Mouse (Mus musculus): ENCODE measurements at regions not wholly inside any gene's neighbourhood (a gene's known extent, or its start where the extent isn't known, plus 50 kb on each side); places are given as distances from the start of the nearest gene placed in this dataset.
A peak's percentile ranks its signal among the peaks of the same experiment; 100 is the strongest.

- no peak for ATAC-seq
- no peaks in the 10 kb centered on the region for H3K9me3 ChIP-seq
- no peak overlapping the region for H3K27ac ChIP-seq
- 64% methylated on average over 6 of the region's 6 CpGs for WGBS
- H3K9ac ChIP-seq, result no peak overlapping the region
- H3K36me3 ChIP-seq, result no peaks in the 10 kb centered on the region
- no peaks in the 10 kb centered on the region for H3K4me1 ChIP-seq (replicated peaks)
- no peaks in the 10 kb centered on the region for H3K27me3 ChIP-seq (replicated peaks)
- no peak overlapping the region for H3K4me2 ChIP-seq (replicated peaks)
- no peak overlapping the region for H3K4me3 ChIP-seq (replicated peaks)
Observed at GRCm38 (mm10) chr15:25278317-25279156, 135.0 kb downstream of the Basp1 start.

- Histone ChIP-seq H3K27me3 (replicated peaks) (no peaks in the 10 kb centered on the region), H3K9me3 (no peaks in the 10 kb centered on the region), H3K9ac (no peak overlapping the region), H3K4me1 (replicated peaks) (no peaks in the 10 kb centered on the region), H3K4me3 (replicated peaks) (no peak overlapping the region), H3K36me3 (no peaks in the 10 kb centered on the region), H3K27ac (no peak overlapping the region), H3K4me2 (replicated peaks) (no peak overlapping the region)
- no peak for ATAC-seq
- 84% methylated on average over 5 of the region's 5 CpGs for WGBS
Observed at GRCm38 (mm10) chr15:25276227-25276626, 137.3 kb downstream of the Basp1 start.

DNA sequence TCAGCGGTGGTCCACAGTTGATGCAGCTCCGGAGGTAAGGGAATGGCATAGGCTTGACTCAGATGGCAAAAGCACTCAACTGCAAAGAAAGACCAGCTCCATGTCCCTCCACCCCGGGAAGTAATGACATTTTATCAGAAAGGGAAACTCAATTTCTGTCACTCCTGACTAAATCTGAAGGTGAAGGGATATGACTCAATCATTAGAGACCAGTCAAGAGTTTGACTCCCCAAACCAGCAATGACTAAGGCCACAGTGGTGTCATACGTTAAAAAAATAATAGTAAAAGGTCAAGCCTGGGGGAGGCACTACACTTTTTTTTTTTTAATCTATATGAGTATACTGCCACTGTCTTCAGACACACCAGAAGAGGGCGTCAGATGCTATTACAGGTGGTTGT, 141.7 kb downstream of the Basp1 start:
- WGBS, result 89% methylated on average over 5 of the region's 5 CpGs
- no peak overlapping the region for H3K9ac ChIP-seq
- H3K27me3 ChIP-seq (replicated peaks), result no peaks in the 10 kb centered on the region
- H3K9me3 ChIP-seq, result no peaks in the 10 kb centered on the region
- no peak overlapping the region for H3K4me2 ChIP-seq (replicated peaks)
- H3K27ac ChIP-seq, result no peak overlapping the region
- no peaks in the 10 kb centered on the region for H3K4me1 ChIP-seq (replicated peaks)
- ATAC-seq, result no peak
- no peaks in the 10 kb centered on the region for H3K36me3 ChIP-seq
- no peak overlapping the region for H3K4me3 ChIP-seq (replicated peaks)

- H3K27me3 ChIP-seq (replicated peaks), result no peaks in the 10 kb centered on the region
- H3K9me3 ChIP-seq, result no peaks in the 10 kb centered on the region
- H3K9ac ChIP-seq, result no peak overlapping the region
- H3K27ac ChIP-seq, result no peak overlapping the region
- no peak overlapping the region for H3K4me2 ChIP-seq (replicated peaks)
- no peaks in the 10 kb centered on the region for H3K36me3 ChIP-seq
- H3K4me3 ChIP-seq (replicated peaks), result no peak overlapping the region
- H3K4me1 ChIP-seq (replicated peaks), result no peaks in the 10 kb centered on the region
- WGBS, result 64% methylated on average over 10 of the region's 10 CpGs
- ATAC-seq, result no peak
Observed at GRCm38 (mm10) chr15:25270349-25270748, 143.2 kb downstream of the Basp1 start.

DNA sequence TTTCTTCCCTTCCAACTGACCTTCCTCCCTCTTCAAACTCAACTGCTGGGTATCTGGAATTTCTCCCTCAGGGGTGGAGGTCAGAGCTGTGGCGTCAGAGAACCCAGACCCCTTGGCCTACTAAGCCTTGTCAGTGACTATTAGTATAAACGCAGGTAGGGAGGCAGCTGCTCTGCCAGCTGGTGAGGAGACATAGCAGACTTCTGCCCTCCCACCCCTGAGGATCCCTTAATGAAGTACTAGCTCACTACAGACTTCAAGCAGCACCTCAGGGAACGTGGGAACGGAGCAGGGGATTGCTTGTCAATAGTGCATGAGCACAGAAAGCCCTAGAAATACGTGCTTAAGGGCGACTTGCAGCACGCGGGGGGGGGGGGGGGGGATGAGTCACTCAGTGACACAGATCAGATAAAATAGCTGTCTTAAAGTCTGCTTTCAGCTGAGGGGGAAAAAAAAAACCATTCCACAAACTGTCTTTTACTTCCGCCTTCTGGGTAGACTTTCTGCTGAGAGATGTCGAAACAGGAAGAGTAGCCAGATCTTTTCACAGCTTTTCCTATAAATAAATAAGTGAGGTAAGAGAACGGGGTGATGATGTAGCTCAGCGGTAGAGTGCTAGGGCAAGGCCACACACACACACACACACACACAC, 144.1 kb downstream of the Basp1 start:
- no peaks in the 10 kb centered on the region for H3K36me3 ChIP-seq
- no peaks in the 10 kb centered on the region for H3K4me1 ChIP-seq (replicated peaks)
- H3K9ac ChIP-seq, result no peak overlapping the region
- H3K4me3 ChIP-seq (replicated peaks), result no peak overlapping the region
- no peaks in the 10 kb centered on the region for H3K27me3 ChIP-seq (replicated peaks)
- no peaks in the 10 kb centered on the region for H3K9me3 ChIP-seq
- WGBS, result 6% methylated on average over 12 of the region's 12 CpGs
- ATAC-seq, result peak; percentile 81
- H3K4me2 ChIP-seq (replicated peaks), result peak overlapping the region; percentile 14; the same call in 1 of the 2 replicates
- H3K27ac ChIP-seq, result no peak overlapping the region

GRCm38 (mm10) chr15:25268436-25268835, 145.1 kb downstream of the Basp1 start:
- ATAC-seq, result no peak
- Histone ChIP-seq H3K27ac (no peak overlapping the region), H3K4me3 (replicated peaks) (no peak overlapping the region), H3K4me1 (replicated peaks) (no peaks in the 10 kb centered on the region), H3K4me2 (replicated peaks) (no peak overlapping the region), H3K27me3 (replicated peaks) (no peaks in the 10 kb centered on the region), H3K36me3 (no peaks in the 10 kb centered on the region), H3K9me3 (no peaks in the 10 kb centered on the region), H3K9ac (no peak overlapping the region)
- 71% methylated on average over 2 of the region's 2 CpGs for WGBS

DNA sequence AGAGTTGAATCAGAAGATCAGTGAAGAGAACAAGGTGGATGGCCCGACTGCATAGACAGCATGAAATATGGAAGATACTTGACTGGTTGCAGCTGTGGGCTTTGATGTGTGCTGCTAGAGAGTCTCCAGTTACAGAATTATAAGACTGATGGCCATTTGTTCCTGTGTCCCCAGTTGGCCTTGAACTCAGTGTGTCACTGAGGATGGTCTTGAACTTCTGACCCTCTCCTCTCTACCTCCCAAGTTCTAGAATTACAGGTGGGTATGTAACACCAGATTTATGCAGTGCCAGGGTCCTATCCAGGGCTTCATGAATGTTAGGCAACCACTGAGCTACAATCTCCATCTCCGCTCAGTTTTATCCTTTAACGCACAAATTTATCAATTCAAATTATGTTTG, 146.1 kb downstream of the Basp1 start:
- no peak overlapping the region for H3K4me2 ChIP-seq (replicated peaks)
- H3K36me3 ChIP-seq, result no peaks in the 10 kb centered on the region
- no peaks in the 10 kb centered on the region for H3K9me3 ChIP-seq
- no peak overlapping the region for H3K27ac ChIP-seq
- no peak for ATAC-seq
- H3K4me1 ChIP-seq (replicated peaks), result no peaks in the 10 kb centered on the region
- no peak overlapping the region for H3K4me3 ChIP-seq (replicated peaks)
- 82% methylated on average over 3 of the region's 3 CpGs for WGBS
- H3K9ac ChIP-seq, result no peak overlapping the region
- H3K27me3 ChIP-seq (replicated peaks), result no peaks in the 10 kb centered on the region

DNA sequence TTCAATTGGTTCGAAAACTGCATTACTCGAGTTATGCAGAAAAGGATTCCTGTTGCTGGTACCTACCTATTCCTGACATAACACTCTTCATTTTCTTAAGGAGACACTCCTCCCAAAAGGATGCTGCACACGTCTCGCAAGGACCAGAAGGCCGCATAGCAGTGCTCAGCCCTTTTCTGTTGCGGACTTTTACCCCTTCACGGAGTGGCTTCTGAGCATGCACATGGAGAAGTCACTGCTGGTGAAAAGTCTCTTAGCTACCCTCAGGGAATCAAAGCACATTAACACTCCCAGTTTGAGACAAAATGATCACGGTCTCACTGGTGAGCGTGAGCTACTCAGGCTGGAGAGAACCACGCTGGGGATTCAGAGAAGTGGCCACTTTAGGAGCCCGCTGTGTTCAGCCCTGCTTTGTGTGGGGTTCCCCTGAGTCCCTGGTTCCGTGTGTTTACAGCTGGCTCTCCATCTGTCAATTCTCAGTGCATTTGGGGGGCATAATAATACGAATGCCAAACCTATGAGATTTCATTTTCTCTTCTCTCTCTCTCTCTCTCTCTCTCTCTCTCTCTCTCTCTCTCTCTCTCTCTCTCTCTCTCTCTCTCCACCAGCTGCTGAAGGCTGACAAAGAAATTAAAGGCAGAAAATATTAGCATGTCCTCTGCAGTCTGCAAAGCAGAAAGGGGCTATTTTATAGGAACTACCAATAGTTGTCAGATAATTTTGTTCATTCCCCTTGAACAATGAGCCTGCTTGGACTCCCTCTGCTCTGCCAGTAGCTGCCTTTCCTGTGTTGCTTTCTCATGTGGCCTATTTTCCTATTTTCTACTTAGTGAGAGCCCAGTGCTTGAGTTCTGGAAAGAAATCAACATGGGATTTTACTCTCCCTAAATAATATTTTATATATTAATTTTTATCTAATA, 160.7 kb downstream of the Basp1 start:
- Histone ChIP-seq H3K4me1 (replicated peaks) (no peaks in the 10 kb centered on the region), H3K4me2 (replicated peaks) (no peak overlapping the region), H3K36me3 (no peaks in the 10 kb centered on the region), H3K27ac (no peak overlapping the region), H3K27me3 (replicated peaks) (no peaks in the 10 kb centered on the region), H3K9me3 (no peaks in the 10 kb centered on the region), H3K4me3 (replicated peaks) (no peak overlapping the region), H3K9ac (no peak overlapping the region)
- no peak for ATAC-seq
- 78% methylated on average over 13 of the region's 13 CpGs for WGBS

DNA sequence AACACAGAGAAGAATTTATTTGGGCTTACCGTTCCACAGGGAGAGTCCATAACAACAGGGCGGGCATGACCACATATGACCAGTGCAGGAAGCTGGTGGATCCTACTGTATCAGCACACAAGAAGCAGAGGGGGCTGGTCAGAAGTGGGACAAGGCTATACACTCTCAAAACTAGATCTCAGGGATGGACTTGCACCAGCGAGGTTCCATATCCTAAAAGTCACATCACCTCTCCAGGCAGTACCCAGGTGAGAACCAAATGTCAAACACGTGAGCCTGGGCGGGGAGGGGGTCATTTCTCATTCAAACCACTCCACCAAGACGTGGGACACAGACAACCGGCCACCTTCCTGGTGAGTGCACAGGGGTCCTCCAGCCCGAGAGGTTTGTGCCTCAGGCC, 167.9 kb downstream of the Basp1 start:
- no peak overlapping the region for H3K9ac ChIP-seq
- H3K36me3 ChIP-seq, result no peaks in the 10 kb centered on the region
- ATAC-seq, result no peak
- no peaks in the 10 kb centered on the region for H3K4me1 ChIP-seq (replicated peaks)
- H3K27ac ChIP-seq, result no peak overlapping the region
- whole genome bisulfite sequencing, result 92% methylated on average over 8 of the region's 8 CpGs
- no peak overlapping the region for H3K4me3 ChIP-seq (replicated peaks)
- no peaks in the 10 kb centered on the region for H3K27me3 ChIP-seq (replicated peaks)
- no peak overlapping the region for H3K4me2 ChIP-seq (replicated peaks)
- no peaks in the 10 kb centered on the region for H3K9me3 ChIP-seq

- H3K4me1 ChIP-seq (replicated peaks), result no peaks in the 10 kb centered on the region
- H3K4me2 ChIP-seq (replicated peaks), result no peak overlapping the region
- H3K36me3 ChIP-seq, result no peaks in the 10 kb centered on the region
- no peak for ATAC-seq
- H3K4me3 ChIP-seq (replicated peaks), result no peak overlapping the region
- H3K9me3 ChIP-seq, result no peaks in the 10 kb centered on the region
- no peak overlapping the region for H3K9ac ChIP-seq
- WGBS, result 55% methylated on average over 18 of the region's 18 CpGs
- no peak overlapping the region for H3K27ac ChIP-seq
- no peaks in the 10 kb centered on the region for H3K27me3 ChIP-seq (replicated peaks)
Observed at GRCm38 (mm10) chr15:25237665-25238664, 175.6 kb downstream of the Basp1 start.

GRCm38 (mm10) chr15:25236191-25236723, 177.3 kb downstream of the Basp1 start:
- Histone ChIP-seq H3K4me1 (replicated peaks) (no peaks in the 10 kb centered on the region), H3K36me3 (no peaks in the 10 kb centered on the region), H3K4me3 (replicated peaks) (no peak overlapping the region), H3K4me2 (replicated peaks) (no peak overlapping the region), H3K27me3 (replicated peaks) (no peaks in the 10 kb centered on the region), H3K9ac (no peak overlapping the region), H3K9me3 (no peaks in the 10 kb centered on the region), H3K27ac (no peak overlapping the region)
- WGBS, result 79% methylated on average over 6 of the region's 6 CpGs
- ATAC-seq, result no peak
